Mouse (Mus musculus): ENCODE measurements around the gene Noc3l.

DNA sequence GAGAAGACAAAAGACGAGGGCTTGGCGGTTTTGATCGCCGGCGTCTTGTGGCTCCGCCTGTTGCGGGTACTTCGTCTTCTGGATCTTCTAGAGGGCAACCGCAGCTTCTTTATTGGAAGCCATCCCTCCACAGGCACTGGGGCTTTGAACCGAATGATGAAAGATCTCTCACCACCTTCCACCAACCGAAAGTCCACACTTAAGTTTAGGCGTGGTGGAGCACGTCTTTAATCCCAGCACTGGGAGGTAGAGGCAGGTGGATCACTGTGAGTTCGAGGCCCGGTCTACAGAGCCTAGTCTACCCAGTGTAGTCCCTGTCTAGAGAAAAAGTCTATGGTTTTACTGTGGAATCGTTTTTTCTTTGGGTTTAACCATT, 378 bp upstream of the Noc3l start:
- no peak for TF ChIP-seq POLR2A (IDR thresholded peaks at IDR 0.05; ENCODE audit: low read depth, low read length)
- no peak for TF ChIP-seq CTCF (IDR thresholded peaks at IDR 0.05; ENCODE audit: borderline replicate concordance, insufficient read depth, low read length)
